Mouse (Mus musculus): ENCODE data around the gene H2-K1. TPM values are rescaled to one million over a fixed set of nuclear protein-coding genes. Genes with fewer than 3 reads are reported as not detected.

The H2-K1 gene
- polyA plus RNA-seq, 1 experiment, result 2,389 TPM

GRCm38 (mm10) chr17:33973572-33973971 lies 26.6 kb downstream of the H2-K1 start:
- TF ChIP-seq CTCF (IDR thresholded peaks at IDR 0.05; ENCODE audit: insufficient read depth, low read length), result no peak
- TF ChIP-seq POLR2A (IDR thresholded peaks at IDR 0.05; ENCODE audit: borderline replicate concordance, extremely low read depth, low read depth, low read length), result no peak
- no peak for DNase-seq
- 67% methylated on average over 3 of the region's 3 CpGs for WGBS
- no peaks in the 10 kb centered on the region for H3K4me1 ChIP-seq (ENCODE audit: control insufficient read depth, insufficient read depth, low read length)
- H3K4me3 ChIP-seq (replicated peaks; ENCODE audit: extremely low read depth, low read depth, low read length), result no peak overlapping the region

- DNase-seq, result no peak
- H3K4me1 ChIP-seq (ENCODE audit: control insufficient read depth, insufficient read depth, low read length), result no peaks in the 10 kb centered on the region
- WGBS, result 11% methylated on average over 1 of the region's 1 CpGs
- TF ChIP-seq CTCF (IDR thresholded peaks at IDR 0.05; ENCODE audit: insufficient read depth, low read length), result no peak
- no peak for TF ChIP-seq POLR2A (IDR thresholded peaks at IDR 0.05; ENCODE audit: borderline replicate concordance, extremely low read depth, low read depth, low read length)
- no peak overlapping the region for H3K4me3 ChIP-seq (replicated peaks; ENCODE audit: extremely low read depth, low read depth, low read length)
These were observed 27.5 kb downstream of the H2-K1 start for GRCm38 (mm10) chr17:33972691-33973090.

GRCm38 (mm10) chr17:33969394-33969793 lies 30.8 kb downstream of the H2-K1 start:
- no peaks in the 10 kb centered on the region for H3K4me1 ChIP-seq (ENCODE audit: control insufficient read depth, insufficient read depth, low read length)
- WGBS, result 76% methylated on average over 4 of the region's 4 CpGs
- no peak for DNase-seq
- TF ChIP-seq POLR2A (IDR thresholded peaks at IDR 0.05; ENCODE audit: borderline replicate concordance, extremely low read depth, low read depth, low read length), result no peak
- TF ChIP-seq CTCF (IDR thresholded peaks at IDR 0.05; ENCODE audit: insufficient read depth, low read length), result no peak
- no peak overlapping the region for H3K4me3 ChIP-seq (replicated peaks; ENCODE audit: extremely low read depth, low read depth, low read length)

- DNase-seq, result no peak
- Histone ChIP-seq H3K4me1 (ENCODE audit: control insufficient read depth, insufficient read depth, low read length) (no peaks in the 10 kb centered on the region), H3K4me3 (replicated peaks; ENCODE audit: extremely low read depth, low read depth, low read length) (no peak overlapping the region)
- WGBS, result 28% methylated on average over 5 of the region's 5 CpGs
- TF ChIP-seq POLR2A (IDR thresholded peaks at IDR 0.05; ENCODE audit: borderline replicate concordance, extremely low read depth, low read depth, low read length), result no peak
- no peak for TF ChIP-seq CTCF (IDR thresholded peaks at IDR 0.05; ENCODE audit: insufficient read depth, low read length)
These were observed 31.2 kb downstream of the H2-K1 start for GRCm38 (mm10) chr17:33968927-33969326.

- no peaks in the 10 kb centered on the region for H3K4me1 ChIP-seq (ENCODE audit: control insufficient read depth, insufficient read depth, low read length)
- TF ChIP-seq CTCF (IDR thresholded peaks at IDR 0.05; ENCODE audit: insufficient read depth, low read length), result peak; percentile 95
- peak; percentile 23; the same call in 1 of the 2 replicates for TF ChIP-seq POLR2A (IDR thresholded peaks at IDR 0.05; ENCODE audit: borderline replicate concordance, extremely low read depth, low read depth, low read length)
- no peak overlapping the region for H3K4me3 ChIP-seq (replicated peaks; ENCODE audit: extremely low read depth, low read depth, low read length)
- peak; percentile 80 for DNase-seq
- 2% methylated on average over 9 of the region's 9 CpGs for WGBS
These were observed 31.7 kb downstream of the H2-K1 start for GRCm38 (mm10) chr17:33968489-33968888.

- no peak overlapping the region for H3K4me3 ChIP-seq (replicated peaks; ENCODE audit: extremely low read depth, low read depth, low read length)
- no peaks in the 10 kb centered on the region for H3K4me1 ChIP-seq (ENCODE audit: control insufficient read depth, insufficient read depth, low read length)
- 82% methylated on average over 16 of the region's 16 CpGs for WGBS
- TF ChIP-seq CTCF (IDR thresholded peaks at IDR 0.05; ENCODE audit: insufficient read depth, low read length), result no peak
- TF ChIP-seq POLR2A (IDR thresholded peaks at IDR 0.05; ENCODE audit: borderline replicate concordance, extremely low read depth, low read depth, low read length), result no peak
- no peak for DNase-seq
These were observed 34.1 kb downstream of the H2-K1 start for GRCm38 (mm10) chr17:33965846-33966550.

- no peak for DNase-seq
- 89% methylated on average over 17 of the region's 17 CpGs for WGBS
- Histone ChIP-seq H3K4me3 (replicated peaks; ENCODE audit: extremely low read depth, low read depth, low read length) (no peak overlapping the region), H3K4me1 (ENCODE audit: control insufficient read depth, insufficient read depth, low read length) (no peaks in the 10 kb centered on the region)
- TF ChIP-seq POLR2A (IDR thresholded peaks at IDR 0.05; ENCODE audit: borderline replicate concordance, extremely low read depth, low read depth, low read length), result no peak
- TF ChIP-seq CTCF (IDR thresholded peaks at IDR 0.05; ENCODE audit: insufficient read depth, low read length), result no peak
These were observed 34.9 kb downstream of the H2-K1 start for GRCm38 (mm10) chr17:33965082-33965845.

GRCm38 (mm10) chr17:33962876-33963275 lies 37.3 kb downstream of the H2-K1 start:
- 91% methylated on average over 7 of the region's 7 CpGs for WGBS
- TF ChIP-seq POLR2A (IDR thresholded peaks at IDR 0.05; ENCODE audit: borderline replicate concordance, extremely low read depth, low read depth, low read length) (no peak), CTCF (IDR thresholded peaks at IDR 0.05; ENCODE audit: insufficient read depth, low read length) (no peak)
- no peak for DNase-seq
- Histone ChIP-seq H3K4me3 (replicated peaks; ENCODE audit: extremely low read depth, low read depth, low read length) (no peak overlapping the region), H3K4me1 (ENCODE audit: control insufficient read depth, insufficient read depth, low read length) (no peaks in the 10 kb centered on the region)

- Histone ChIP-seq H3K4me1 (ENCODE audit: control insufficient read depth, insufficient read depth, low read length) (peaks cover 3% of the 10 kb centered on the region), H3K4me3 (replicated peaks; ENCODE audit: extremely low read depth, low read depth, low read length) (no peak overlapping the region)
- DNase-seq, result no peak
- TF ChIP-seq POLR2A (IDR thresholded peaks at IDR 0.05; ENCODE audit: borderline replicate concordance, extremely low read depth, low read depth, low read length) (no peak), CTCF (IDR thresholded peaks at IDR 0.05; ENCODE audit: insufficient read depth, low read length) (no peak)
- 92% methylated on average over 15 of the region's 15 CpGs for WGBS
These were observed 40.2 kb downstream of the H2-K1 start for GRCm38 (mm10) chr17:33959948-33960347.

All from lung, adult 2 months (tissue).